Mouse (Mus musculus) stomach, postnatal 0 days (tissue): Measurements from ENCODE around the gene Lrrfip2.

Source experiments
- CTCF ChIP-seq: IDR thresholded peaks from 2 replicates; pipeline ENCODE4 v1.5.1; 2016; ENCODE audit warnings: antibody characterized with exemption, low read depth, mild to moderate bottlenecking, moderate library complexity
- EP300 ChIP-seq: optimal IDR thresholded peaks from 2 replicates; pipeline ENCODE3; 2016; ENCODE audit warnings: antibody characterized with exemption

DNA sequence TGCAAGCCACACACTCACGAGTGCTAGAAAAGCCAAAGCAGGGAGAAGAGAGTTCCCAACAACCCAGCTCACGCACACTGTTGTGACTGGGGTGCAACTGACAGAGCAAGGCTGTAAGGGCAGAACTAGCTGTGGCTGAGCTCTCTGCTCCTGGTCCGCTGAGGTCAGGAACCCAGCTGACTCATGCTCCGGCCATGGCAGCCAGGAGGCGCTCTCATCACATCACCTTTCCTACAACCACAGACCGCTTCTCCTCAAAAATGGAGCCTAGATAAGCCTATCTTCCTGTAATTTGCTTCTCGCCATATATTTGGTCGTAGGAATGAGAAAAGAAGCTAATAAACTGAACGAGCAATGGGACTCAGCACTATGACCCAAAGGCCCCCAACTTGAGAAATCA is 117.3 kb downstream of the Lrrfip2 start:
- TF ChIP-seq CTCF (peak; percentile 49), EP300 (no peak)
